Mouse (Mus musculus): ENCODE results near the gene Myt1l. TPM values are rescaled to one million over a fixed set of nuclear protein-coding genes. Genes with fewer than 3 reads are reported as not detected.

Gene Myt1l
- total RNA-seq (2021), result not detected
- long read RNA-seq, experiment 1, result 0 reads
- long read RNA-seq, experiment 2, result 0 reads

DNA sequence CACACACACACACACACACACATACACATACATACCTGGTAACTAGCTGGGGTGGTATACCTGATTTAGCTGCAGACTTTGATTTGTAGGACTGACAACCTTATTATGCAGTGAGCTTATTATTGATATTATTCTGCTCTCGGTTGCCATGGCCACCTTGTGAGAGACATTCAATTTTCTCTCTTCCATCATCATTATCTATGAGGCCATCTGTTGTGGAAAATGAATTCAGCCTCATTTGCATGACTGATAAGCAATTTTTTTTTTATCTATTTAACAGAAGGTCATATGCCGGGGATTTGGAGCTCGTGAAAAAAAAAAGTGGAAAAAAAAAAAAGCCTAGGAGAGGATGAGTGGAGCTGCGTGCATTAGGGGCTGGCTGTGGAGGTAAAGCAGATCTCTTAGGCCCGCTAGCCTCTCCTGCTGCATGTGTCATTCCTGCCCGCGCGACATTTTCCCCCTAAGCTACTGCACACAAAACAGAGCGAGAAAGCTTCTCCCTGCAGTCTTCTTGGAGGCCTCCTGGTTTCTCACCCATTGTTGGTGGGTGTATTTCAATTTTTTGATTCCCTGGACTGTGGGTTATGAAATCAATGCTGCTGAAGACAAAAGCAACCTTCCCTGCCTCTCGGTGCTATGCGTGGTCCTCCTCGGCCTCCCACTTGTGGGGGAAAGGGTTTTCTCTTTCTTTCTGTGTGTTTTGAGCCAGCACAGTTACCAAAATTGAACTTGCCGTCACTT is at the start of gene Myt1l:
Gene Myt1l, plus strand, starts transcription at position 354 of the 741 bp plus-strand sequence.
- no peak for DNase-seq (ENCODE audit: low spot score)

GRCm38 (mm10) chr12:29486424-29487035 is 41.7 kb upstream of the Myt1l start:
- no peak for DNase-seq (ENCODE audit: low spot score)

DNA sequence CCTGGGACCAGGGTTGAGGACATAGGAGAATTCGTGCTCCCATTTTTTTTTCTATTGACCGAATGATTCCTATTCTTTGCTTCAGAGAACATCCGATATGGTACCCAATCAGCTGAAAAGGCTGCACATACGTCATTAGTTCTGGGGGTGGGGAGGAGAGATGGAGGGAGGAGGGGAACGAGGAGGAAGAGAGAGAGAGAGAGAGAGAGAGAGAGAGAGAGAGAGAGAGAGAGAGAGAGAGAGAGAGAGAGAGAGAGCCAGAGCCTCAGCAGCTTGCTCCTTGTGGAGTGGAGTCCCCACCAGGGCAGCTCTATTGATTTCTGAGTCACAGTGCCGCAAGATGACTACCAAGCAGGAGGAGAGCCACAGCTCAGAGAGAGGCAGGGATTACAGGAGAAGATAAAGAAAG is 1.9 kb upstream of the Myt1l start:
- no peak for DNase-seq (ENCODE audit: low spot score)

GRCm38 (mm10) chr12:29527048-29527761 is 979 bp upstream of the Myt1l start:
- DNase-seq (ENCODE audit: low spot score), result no peak

DNA sequence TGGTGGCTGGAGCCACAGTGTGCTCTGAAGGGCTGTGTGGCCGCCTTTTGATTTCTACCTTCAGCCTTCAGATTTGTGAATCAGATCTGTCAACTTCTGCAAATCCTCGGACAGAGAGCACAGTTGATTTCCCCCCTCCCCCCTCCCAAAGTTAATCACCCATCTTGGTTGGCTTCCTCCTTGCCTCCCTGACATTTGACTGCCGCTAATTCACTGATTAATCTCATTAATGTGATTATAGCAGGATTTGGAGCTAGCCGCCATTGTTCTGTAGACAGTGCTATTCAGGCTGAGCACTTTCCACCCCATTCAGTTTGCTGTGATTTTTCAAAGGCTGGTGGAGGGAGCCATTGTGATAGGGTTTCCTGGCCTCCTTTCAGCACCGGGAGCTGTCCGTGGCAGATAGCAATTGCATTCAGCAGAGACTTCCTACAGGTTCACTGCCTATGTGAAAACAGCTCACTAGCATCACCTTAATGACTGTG is 2.1 kb downstream of the Myt1l start:
- DNase-seq (ENCODE audit: low spot score), result no peak

GRCm38 (mm10) chr12:29530823-29531222 is 2.6 kb downstream of the Myt1l start:
- no peak for DNase-seq (ENCODE audit: low spot score)

DNA sequence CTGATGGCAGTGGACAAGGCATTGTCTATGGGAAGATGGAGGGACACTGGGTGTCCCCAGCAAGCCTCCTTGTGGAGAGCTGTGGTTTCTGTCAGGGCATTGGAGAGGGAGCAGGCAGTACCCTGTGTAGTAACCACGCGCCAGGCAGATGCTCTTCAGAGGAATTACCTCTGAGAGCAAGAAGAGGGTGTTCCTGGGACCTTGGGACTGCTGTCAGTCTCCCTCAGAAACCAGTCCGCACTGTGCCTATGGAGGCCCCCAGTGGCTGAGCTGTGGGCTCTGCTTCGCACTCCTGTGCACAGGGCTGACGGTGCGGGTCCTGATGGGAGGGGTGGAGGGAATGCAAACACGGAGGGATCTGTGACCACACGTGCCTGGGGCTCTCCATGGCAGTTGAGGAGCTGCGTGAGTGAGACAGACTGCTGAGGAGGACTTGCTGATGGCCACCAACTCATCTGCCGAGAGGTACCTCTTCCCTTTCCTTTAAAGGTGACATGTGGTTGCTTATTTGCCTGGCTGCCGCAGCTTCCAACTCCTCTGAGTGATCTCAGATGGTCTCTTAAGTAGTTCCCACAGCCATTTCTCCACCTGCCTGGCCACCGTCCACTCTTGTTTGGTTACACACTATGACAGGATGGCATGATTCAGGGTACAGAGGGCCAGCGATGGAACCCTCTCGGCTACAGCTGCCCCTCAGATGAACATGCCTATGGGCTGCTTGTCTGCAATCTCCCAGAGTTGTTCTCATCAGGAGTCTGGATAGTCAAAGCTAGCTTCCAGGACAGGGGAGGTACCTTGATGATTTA is 5.1 kb downstream of the Myt1l start:
- DNase-seq (ENCODE audit: low spot score), result no peak

DNA sequence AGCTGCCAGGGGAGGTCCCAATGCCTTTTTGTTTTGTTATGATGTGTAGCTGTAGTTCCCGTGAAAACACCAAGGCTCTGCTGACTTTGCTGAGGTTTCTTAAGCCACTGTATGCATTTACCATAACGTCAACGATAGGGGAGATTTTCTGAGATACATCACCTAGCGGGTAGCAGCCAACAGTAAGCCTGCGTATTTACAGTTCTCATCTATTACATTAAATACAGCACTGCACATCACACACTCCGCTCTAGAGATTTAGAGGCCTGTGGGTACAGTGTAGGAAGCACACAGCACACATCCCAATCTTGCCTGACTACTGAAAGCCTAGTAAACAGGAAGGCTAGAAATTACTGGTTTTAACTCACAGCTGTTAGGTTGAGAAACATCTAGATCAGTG is 6.1 kb downstream of the Myt1l start:
- no peak for DNase-seq (ENCODE audit: low spot score)

- no peak for DNase-seq (ENCODE audit: low spot score)
These were observed 6.6 kb downstream of the Myt1l start for GRCm38 (mm10) chr12:29534761-29535300.

GRCm38 (mm10) chr12:29537916-29538315 is 9.7 kb downstream of the Myt1l start:
- no peak for DNase-seq (ENCODE audit: low spot score)

GRCm38 (mm10) chr12:29538456-29538855 is 10.3 kb downstream of the Myt1l start:
- no peak for DNase-seq (ENCODE audit: low spot score)

DNA sequence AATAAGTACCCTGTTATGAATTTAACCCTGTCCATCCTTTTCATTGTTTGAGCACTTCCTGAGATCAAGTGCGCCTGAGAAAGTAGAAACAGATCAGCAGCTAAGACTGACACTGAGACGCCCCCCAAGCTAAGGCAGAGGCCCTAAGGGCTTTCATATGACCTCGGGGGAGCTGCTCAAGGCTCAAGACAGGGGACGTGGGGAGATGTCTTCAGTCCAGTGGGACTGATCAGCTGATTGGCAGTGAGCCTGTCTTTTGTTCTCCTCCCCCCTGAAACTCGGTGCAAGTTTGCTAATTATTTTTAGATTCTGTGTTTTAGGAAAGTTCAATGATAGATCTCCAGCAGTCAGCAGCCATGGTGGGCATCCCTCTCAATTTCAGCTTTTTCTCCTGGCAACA is 10.9 kb downstream of the Myt1l start:
- DNase-seq (ENCODE audit: low spot score), result no peak

GRCm38 (mm10) chr12:29540741-29541140 is 12.6 kb downstream of the Myt1l start:
- no peak for DNase-seq (ENCODE audit: low spot score)

GRCm38 (mm10) chr12:29546073-29546472 is 17.9 kb downstream of the Myt1l start:
- no peak for DNase-seq (ENCODE audit: low spot score)

GRCm38 (mm10) chr12:29547112-29547511 is 18.9 kb downstream of the Myt1l start:
- no peak for DNase-seq (ENCODE audit: low spot score)

- DNase-seq (ENCODE audit: low spot score), result no peak
These were observed 19.6 kb downstream of the Myt1l start for GRCm38 (mm10) chr12:29547755-29548154.

DNA sequence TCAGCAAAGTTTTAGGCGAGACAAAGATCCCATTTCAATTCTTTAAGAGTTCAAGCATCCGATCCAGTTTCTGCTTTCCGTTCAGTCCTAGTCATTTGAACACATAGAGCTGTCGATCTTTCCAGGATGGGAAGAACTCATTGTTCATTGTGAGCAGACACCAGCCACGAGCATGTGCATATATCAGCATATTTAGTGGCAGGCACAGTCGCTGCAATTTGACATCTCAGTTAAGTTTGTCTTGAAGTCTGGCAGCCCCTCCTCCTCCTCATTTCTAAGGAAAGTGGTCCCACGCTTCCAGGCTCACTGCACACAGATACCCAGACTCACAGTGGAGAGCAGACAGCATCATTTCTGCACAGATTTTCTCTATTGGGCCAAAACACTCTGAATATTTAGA is 25.0 kb downstream of the Myt1l start:
- DNase-seq (ENCODE audit: low spot score), result no peak

GRCm38 (mm10) chr12:29555718-29556117 is 27.5 kb downstream of the Myt1l start:
- no peak for DNase-seq (ENCODE audit: low spot score)

GRCm38 (mm10) chr12:29556408-29556807 is 28.2 kb downstream of the Myt1l start:
- no peak for DNase-seq (ENCODE audit: low spot score)

- DNase-seq (ENCODE audit: low spot score), result no peak
These were observed 28.7 kb downstream of the Myt1l start for GRCm38 (mm10) chr12:29556901-29557300.

GRCm38 (mm10) chr12:29559769-29560168 is 31.6 kb downstream of the Myt1l start:
- no peak for DNase-seq (ENCODE audit: low spot score)
